Mouse (Mus musculus) midbrain, embryonic 11.5 days (tissue): ENCODE measurements around the gene Tbx19. TPM values are rescaled to one million over a fixed set of nuclear protein-coding genes. Genes with fewer than 3 reads are reported as not detected.
A peak's percentile ranks its signal among the peaks of the same experiment; 100 is the strongest.

Source experiments
- ATAC-seq: fragments of 200-750 bp; cut with Nextera tagmentation; 2 replicates; pipeline ENCODE4 v1.8.0; 2017; ENCODE audit warnings: moderate TSS enrichment, moderate library complexity; ENCODE audit not compliant: low FRiP score
- DNase-seq: peaks from one replicate; pipeline ENCODE4 v3.0.0; 2015; ENCODE audit warnings: low spot score; ENCODE audit errors: missing footprints
- H3K27ac ChIP-seq: fragments of 300-500 bp; sonication (generic); 2 replicates; pipeline ENCODE4 v1.5.1; 2014; ENCODE audit warnings: low read depth, low read length
- H3K27me3 ChIP-seq: fragments of 300-500 bp; sonication (generic); 2 replicates; pipeline ENCODE4 v1.6.1; 2014; ENCODE audit warnings: mild to moderate bottlenecking, low read length, moderate library complexity, mixed read lengths; ENCODE audit not compliant: control insufficient read depth, insufficient read depth
- H3K36me3 ChIP-seq: fragments of 300-500 bp; sonication (generic); 2 replicates; pipeline ENCODE4 v1.6.1; 2014; ENCODE audit warnings: mild to moderate bottlenecking, low read length, moderate library complexity, mixed read lengths; ENCODE audit not compliant: control insufficient read depth, insufficient read depth
- H3K4me1 ChIP-seq: fragments of 300-500 bp; sonication (generic); 2 replicates; pipeline ENCODE4 v1.6.1; 2014; ENCODE audit warnings: low read length; ENCODE audit not compliant: control insufficient read depth, insufficient read depth
- H3K4me2 ChIP-seq: fragments of 300-500 bp; sonication (generic); 2 replicates; pipeline ENCODE4 v1.6.1; 2014; ENCODE audit warnings: mild to moderate bottlenecking, moderate library complexity
- H3K4me3 ChIP-seq: fragments of 300-500 bp; sonication (generic); 2 replicates; pipeline ENCODE4 v1.5.1; 2014; ENCODE audit warnings: low read depth, low read length
- H3K9ac ChIP-seq: fragments of 300-500 bp; sonication (generic); 2 replicates; pipeline ENCODE4 v1.6.1; 2014; ENCODE audit warnings: low read length
- H3K9me3 ChIP-seq: fragments of 300-500 bp; sonication (generic); 2 replicates; pipeline ENCODE4 v1.6.1; 2016; ENCODE audit warnings: low read length; ENCODE audit not compliant: control insufficient read depth
- WGBS: fragments of 180-500 bp; shearing (Covaris S2); extraction: QIAGEN DNeasy Blood & Tissue Kit; methylation state at CpG from one replicate; pipeline ENCODE4 v1.1.7; 2014; 5-methylcytosine and 5-hydroxymethylcytosine counted together
- polyA plus RNA-seq: library from polyadenylated mRNA; unstranded; fragments of >200 nt; fragmentation: Nextera tagmentation; extraction: Ambion mirVana; gene quantifications from 2 replicates; pipeline ENCODE4 v1.2.1, GENCODE M21; 2014

Tbx19 gene
- polyA plus RNA-seq, 1 experiment from 2014 or later, result not detected

DNA sequence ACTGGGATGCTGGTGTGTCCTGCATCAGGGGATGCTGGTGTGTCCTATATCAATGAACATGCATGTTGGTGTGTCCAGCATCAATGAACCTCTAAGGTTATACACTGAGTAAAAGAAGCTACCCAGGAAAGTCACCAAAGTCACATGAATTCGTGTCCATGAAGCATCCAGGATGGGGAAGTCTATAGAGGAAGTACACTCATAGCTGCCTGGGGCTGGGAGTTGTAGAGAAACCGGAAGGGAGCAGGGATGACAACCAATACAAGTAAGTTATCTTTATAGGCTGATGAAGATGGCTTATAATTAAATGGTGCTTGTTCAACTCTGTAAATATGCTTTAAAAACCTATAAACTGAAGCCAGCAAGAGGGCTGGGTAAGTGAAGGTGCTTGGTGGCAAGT lies 26.7 kb downstream of the Tbx19 start:
- no peak for DNase-seq
- Histone ChIP-seq H3K9me3 (no peaks in the 10 kb centered on the region), H3K4me2 (no peak overlapping the region), H3K9ac (no peak overlapping the region), H3K27me3 (no peaks in the 10 kb centered on the region), H3K27ac (no peak overlapping the region), H3K4me1 (no peaks in the 10 kb centered on the region), H3K36me3 (no peaks in the 10 kb centered on the region), H3K4me3 (no peak overlapping the region)
- 79% methylated on average over 2 of the region's 2 CpGs for WGBS
- ATAC-seq, result no peak

DNA sequence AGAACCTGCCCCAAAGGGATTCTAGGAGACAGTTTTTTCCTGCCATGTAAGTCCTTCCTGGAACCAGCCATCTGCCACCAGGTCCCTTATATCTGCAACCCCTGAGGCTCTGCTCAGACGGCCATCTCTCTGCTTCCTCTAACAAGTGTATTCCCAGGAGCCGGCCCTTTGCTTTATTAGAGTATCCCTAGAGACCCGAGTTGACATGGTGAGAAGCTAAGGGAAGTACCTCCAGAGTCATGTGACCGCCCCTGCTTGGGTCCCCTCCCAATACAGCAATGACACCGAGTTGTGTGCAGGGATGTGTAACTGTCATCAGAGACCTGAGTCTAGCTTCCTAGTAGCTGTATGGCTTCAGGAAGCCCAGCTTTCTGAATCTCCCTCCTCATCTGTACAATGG lies 27.3 kb downstream of the Tbx19 start:
- ATAC-seq (no peak), DNase-seq (no peak)
- no peaks in the 10 kb centered on the region for H3K27me3 ChIP-seq
- no peaks in the 10 kb centered on the region for H3K9me3 ChIP-seq
- no peaks in the 10 kb centered on the region for H3K36me3 ChIP-seq
- no peak overlapping the region for H3K27ac ChIP-seq
- H3K4me1 ChIP-seq, result no peaks in the 10 kb centered on the region
- H3K4me2 ChIP-seq, result no peak overlapping the region
- no peak overlapping the region for H3K4me3 ChIP-seq
- H3K9ac ChIP-seq, result no peak overlapping the region
- 80% methylated on average over 5 of the region's 5 CpGs for WGBS

DNA sequence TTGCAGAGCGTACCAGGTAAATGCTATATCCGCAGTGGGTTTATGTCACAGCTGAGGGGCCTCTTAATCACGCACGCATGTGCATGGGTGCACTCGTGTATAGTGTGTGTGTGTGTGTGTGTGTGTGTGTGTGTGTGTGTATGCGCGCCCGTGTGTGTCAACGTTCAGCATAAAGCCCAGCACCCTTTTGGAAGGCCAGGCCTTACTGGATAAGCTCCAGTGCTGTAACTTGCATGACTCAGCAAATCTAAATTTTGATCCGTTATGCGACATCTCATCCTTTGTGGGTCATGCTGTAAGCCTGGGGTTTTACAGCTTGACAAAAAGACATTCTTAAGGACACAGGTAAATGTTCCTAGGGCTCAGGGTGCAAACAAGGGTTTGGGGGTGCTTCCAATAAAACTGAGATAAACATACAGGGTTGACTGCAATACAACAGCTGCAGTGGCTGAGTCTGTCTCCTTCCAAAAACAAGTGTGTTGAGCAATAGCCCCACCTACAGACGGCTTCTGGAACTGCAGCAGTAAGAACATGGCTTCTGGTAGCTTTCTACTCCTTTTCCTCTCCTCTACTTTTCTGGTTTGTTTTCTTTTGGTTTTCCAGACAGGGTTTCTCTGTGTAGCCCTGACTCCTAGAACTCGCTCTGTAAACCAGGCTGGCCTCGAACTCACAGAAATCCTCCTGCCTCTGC lies 28.2 kb downstream of the Tbx19 start:
- Histone ChIP-seq H3K27me3 (no peaks in the 10 kb centered on the region), H3K9ac (no peak overlapping the region), H3K4me2 (no peak overlapping the region), H3K27ac (no peak overlapping the region), H3K4me3 (no peak overlapping the region), H3K36me3 (no peaks in the 10 kb centered on the region), H3K4me1 (no peaks in the 10 kb centered on the region), H3K9me3 (no peaks in the 10 kb centered on the region)
- WGBS, result 77% methylated on average over 14 of the region's 14 CpGs
- DNase-seq, result peak; percentile 99
- ATAC-seq, result 0 out of 2 replicates have a peak, but pooled peaks have one; percentile 55

DNA sequence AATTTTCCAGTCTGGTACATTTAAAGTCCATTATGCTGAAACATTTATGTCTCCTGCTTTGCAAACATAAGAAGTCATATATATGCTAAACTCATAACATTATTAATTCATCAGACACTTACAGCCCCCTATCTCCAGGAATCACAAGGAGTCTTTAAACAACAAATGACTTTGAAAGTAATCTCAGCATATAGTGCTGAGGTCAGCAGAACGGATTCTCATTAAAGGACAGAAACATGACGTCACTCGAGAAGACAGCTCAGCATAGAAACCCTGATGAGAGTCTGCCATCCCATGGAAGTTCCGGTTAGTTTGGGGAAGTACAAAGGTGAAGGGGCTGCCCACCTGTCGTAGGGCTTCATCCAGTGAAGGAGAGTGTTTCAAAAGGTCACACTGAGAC lies 31.0 kb downstream of the Tbx19 start:
- H3K36me3 ChIP-seq, result no peaks in the 10 kb centered on the region
- H3K27ac ChIP-seq, result no peak overlapping the region
- no peak for ATAC-seq
- H3K4me2 ChIP-seq, result no peak overlapping the region
- DNase-seq, result no peak
- no peaks in the 10 kb centered on the region for H3K4me1 ChIP-seq
- WGBS, result 70% methylated on average over 5 of the region's 5 CpGs
- no peaks in the 10 kb centered on the region for H3K27me3 ChIP-seq
- no peaks in the 10 kb centered on the region for H3K9me3 ChIP-seq
- H3K4me3 ChIP-seq, result no peak overlapping the region
- no peak overlapping the region for H3K9ac ChIP-seq

DNA sequence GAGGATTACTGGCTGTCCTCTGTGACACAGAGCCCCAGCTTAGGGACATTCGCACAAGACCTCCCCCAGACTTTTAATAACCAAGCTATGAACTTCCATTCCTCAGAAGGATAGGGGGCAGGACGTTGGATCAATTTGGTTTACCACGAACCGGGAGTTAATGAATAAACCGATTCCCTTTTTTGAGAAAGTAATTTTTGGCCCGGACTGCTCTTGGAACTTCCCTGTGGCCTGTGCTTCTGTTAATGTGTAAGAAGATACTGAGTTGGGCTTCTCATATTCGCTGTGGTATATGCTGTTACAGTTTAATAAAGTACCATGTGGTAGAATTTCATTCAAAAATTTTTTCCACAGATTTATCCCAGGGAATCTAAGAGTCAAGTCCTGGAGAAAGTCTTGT lies 39.5 kb downstream of the Tbx19 start:
- H3K9me3 ChIP-seq, result no peaks in the 10 kb centered on the region
- ATAC-seq (no peak), DNase-seq (no peak)
- WGBS, result 92% methylated on average over 7 of the region's 7 CpGs
- H3K4me3 ChIP-seq, result no peak overlapping the region
- no peak overlapping the region for H3K27ac ChIP-seq
- no peak overlapping the region for H3K9ac ChIP-seq
- no peak overlapping the region for H3K4me2 ChIP-seq
- H3K36me3 ChIP-seq, result no peaks in the 10 kb centered on the region
- peaks cover 10% of the 10 kb centered on the region for H3K4me1 ChIP-seq
- no peaks in the 10 kb centered on the region for H3K27me3 ChIP-seq

DNA sequence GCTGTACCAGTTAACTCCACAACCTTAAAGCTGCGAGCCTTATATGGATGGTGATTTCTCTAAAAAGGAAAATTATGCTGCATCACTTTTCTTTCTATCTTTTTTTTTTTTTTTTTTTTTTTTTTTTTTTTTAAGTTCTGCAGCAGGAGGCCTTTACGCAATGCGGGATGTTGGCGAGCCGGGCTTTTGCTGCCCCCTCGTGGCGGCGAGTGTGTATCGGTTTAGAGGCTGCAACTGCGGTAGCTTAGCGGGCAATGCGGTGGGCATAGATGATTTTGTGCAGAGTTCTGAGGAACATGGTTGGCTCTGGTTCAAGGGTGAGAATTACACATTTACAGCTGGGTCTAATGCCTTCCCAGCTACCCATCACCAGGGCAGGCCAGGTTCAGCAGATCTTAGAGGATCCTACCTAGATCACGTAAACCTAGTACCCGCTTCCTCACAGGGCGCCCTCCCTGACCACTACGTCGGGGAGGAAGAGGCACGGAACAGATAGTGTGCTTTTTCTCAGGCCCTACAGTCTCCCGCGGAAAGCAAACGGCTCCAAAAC lies 40.1 kb downstream of the Tbx19 start:
- DNase-seq, result peak; percentile 98
- no peak overlapping the region for H3K9ac ChIP-seq
- H3K9me3 ChIP-seq, result no peaks in the 10 kb centered on the region
- no peaks in the 10 kb centered on the region for H3K36me3 ChIP-seq
- no peak overlapping the region for H3K27ac ChIP-seq
- no peak overlapping the region for H3K4me2 ChIP-seq
- no peak overlapping the region for H3K4me3 ChIP-seq
- 20% methylated on average over 21 of the region's 21 CpGs for WGBS
- peaks cover 10% of the 10 kb centered on the region for H3K4me1 ChIP-seq
- ATAC-seq, result peak; percentile 70
- H3K27me3 ChIP-seq, result no peaks in the 10 kb centered on the region

DNA sequence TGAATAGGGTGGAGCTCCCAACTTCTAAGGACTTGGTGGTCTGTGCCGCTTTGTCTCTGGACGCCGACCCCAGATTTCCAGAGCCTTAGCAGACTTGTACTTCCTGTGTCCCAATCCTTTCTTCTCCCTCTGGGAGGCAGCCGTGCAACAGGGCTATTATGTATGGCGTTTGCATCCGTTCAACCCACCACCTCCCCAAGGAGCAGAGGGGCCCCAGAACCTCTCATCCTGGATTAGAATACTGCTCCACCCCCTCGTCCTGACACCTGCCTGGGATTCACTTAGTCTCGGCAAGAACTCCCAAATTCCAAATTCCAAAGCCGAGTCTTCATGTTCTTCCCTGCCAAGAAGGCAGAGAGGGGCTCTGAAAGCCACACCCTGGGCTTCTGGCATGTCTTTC lies 40.8 kb downstream of the Tbx19 start:
- peak overlapping the region; percentile 33; the same call in 1 of the 2 replicates for H3K9ac ChIP-seq
- ATAC-seq, result peak; percentile 54

DNA sequence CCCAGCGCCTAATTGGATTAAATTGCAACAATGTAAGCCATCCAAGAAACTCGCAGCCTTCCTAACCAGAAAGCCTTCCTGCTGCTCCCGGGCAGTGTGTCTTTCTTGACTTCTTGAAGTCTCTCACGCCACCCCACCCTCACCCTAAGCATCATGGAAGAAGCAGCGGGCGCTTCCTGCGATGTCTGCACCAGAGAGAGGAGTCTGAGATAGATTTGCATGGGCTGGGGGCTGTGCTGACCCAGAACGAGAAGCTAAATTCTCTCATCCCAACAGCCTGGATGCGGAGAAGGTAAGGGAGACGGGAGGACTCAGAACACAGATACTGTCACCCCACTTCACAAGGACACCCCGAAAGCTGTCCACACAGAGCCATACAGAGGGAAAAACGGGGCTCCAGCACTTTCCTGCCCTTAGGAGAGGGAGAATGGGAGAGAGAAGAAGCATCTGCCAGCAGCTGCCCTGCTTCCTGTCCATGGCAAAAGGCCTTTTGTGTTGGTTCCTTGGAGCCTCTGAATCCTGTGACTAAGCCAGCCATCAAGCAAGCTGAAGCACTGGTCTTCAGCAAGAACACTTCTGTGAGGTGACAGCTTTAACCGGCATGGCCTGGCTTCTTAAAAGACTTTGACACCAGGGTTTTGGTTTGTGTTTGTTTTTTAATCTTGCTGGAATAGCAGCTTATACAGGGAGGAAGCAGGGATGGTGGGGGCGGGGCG lies 41.4 kb downstream of the Tbx19 start:
- Histone ChIP-seq H3K9ac (no peak overlapping the region), H3K27ac (no peak overlapping the region), H3K9me3 (no peaks in the 10 kb centered on the region), H3K4me3 (no peak overlapping the region; the same call in 1 of the 2 replicates), H3K4me1 (peaks cover 10% of the 10 kb centered on the region), H3K27me3 (no peaks in the 10 kb centered on the region), H3K36me3 (no peaks in the 10 kb centered on the region), H3K4me2 (peak overlapping the region; percentile 42)
- ATAC-seq (peak; percentile 63), DNase-seq (peak; percentile 92)
- 37% methylated on average over 15 of the region's 15 CpGs for WGBS

More for the DNA sequence above, 40.8 kb downstream of the Tbx19 start:
- no peaks in the 10 kb centered on the region for H3K36me3 ChIP-seq
- WGBS, result 9% methylated on average over 9 of the region's 9 CpGs
- H3K4me3 ChIP-seq, result peak overlapping the region; percentile 13; the same call in 1 of the 2 replicates
- no peaks in the 10 kb centered on the region for H3K9me3 ChIP-seq
- DNase-seq, result peak; percentile 94
- H3K27ac ChIP-seq, result no peak overlapping the region
- H3K4me1 ChIP-seq, result peaks cover 10% of the 10 kb centered on the region
- no peaks in the 10 kb centered on the region for H3K27me3 ChIP-seq
- H3K4me2 ChIP-seq, result peak overlapping the region; percentile 42
